18 mouse cellular contexts compared by ENCODE assay signal in the genomic region with DNA sequence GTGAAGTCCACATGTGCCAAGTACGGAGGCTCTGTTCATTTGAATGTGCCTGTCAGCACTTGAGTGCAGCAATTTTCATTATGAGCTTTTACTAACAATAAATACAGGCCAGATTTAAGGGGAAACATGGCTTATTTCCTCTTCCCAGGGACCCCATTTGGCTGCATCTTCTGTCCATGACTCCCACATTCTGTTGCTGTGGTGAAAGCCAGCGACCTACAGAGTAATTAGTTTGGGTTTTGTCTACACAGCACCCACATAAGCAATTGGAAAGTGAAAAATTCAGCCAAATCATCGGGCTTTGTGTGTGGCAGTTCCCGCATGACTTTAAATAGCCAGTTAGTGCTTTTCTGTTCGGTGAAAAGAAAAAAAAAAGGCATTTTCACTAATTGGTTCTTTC.
"Had no signal": no experiment of that assay in that cellular context is flagged by ENCODE, and none has a peak within 500 bp of the region (broad histone marks: within the 10 kb centered on the region; RNA-seq: fewer than 3 reads in every experiment).

No protein-coding gene starts in this region.

- H3K9ac ChIP-seq: limb, embryonic 13.5 days; liver, embryonic 12.5 days; liver, embryonic 15.5 days; lung, embryonic 15.5 days; neural tube, embryonic 12.5 days; neural tube, embryonic 15.5 days had no signal

- H3K36me3 ChIP-seq: limb, embryonic 10.5 days; limb, embryonic 13.5 days; liver, embryonic 12.5 days; liver, embryonic 15.5 days; lung, embryonic 15.5 days; neural tube, embryonic 12.5 days; neural tube, embryonic 15.5 days had no signal

- H3K27me3 ChIP-seq: limb, embryonic 13.5 days; liver, embryonic 12.5 days; liver, embryonic 15.5 days; lung, embryonic 15.5 days; megakaryocyte, embryonic 14.5 days; neural tube, embryonic 12.5 days; neural tube, embryonic 15.5 days had no signal

- H3K27ac ChIP-seq: kidney, postnatal 0 days; layer of hippocampus, adult 2 months; limb, embryonic 10.5 days; limb, embryonic 13.5 days; liver, embryonic 15.5 days; lung, embryonic 15.5 days; neural tube, embryonic 12.5 days; neural tube, embryonic 15.5 days; stomach, postnatal 0 days had no signal

- H3K4me3 ChIP-seq: layer of hippocampus, adult 2 months; limb, embryonic 10.5 days; limb, embryonic 13.5 days; liver, embryonic 12.5 days; liver, embryonic 15.5 days; lung, embryonic 15.5 days; neural tube, embryonic 12.5 days; neural tube, embryonic 15.5 days had no signal

- H3K4me2 ChIP-seq: limb, embryonic 13.5 days; liver, embryonic 15.5 days; lung, embryonic 15.5 days; midbrain, embryonic 11.5 days; neural tube, embryonic 12.5 days; neural tube, embryonic 15.5 days had no signal

- H3K4me1 ChIP-seq: limb, embryonic 10.5 days; limb, embryonic 13.5 days; liver, embryonic 15.5 days; lung, embryonic 15.5 days; neural tube, embryonic 12.5 days; neural tube, embryonic 15.5 days had no signal

- ATAC-seq: liver, embryonic 12.5 days had no signal

- H3K9me3 ChIP-seq: limb, embryonic 10.5 days; limb, embryonic 13.5 days; liver, embryonic 12.5 days; liver, embryonic 15.5 days; lung, embryonic 15.5 days; megakaryocyte, embryonic 14.5 days; neural tube, embryonic 12.5 days; neural tube, embryonic 15.5 days had no signal

- DNase-seq: kidney, postnatal 25 days; layer of hippocampus, adult 9-11 months; midbrain, embryonic 14.5 days; right cerebral cortex, adult 18-20 months; right cerebral cortex, postnatal 14 days; right cerebral cortex, postnatal 4 days had no signal
